Mouse (Mus musculus) E14TG2a.4 (cell line): ENCODE results near the gene Smarce1.

ENCODE experiments used
- CTCF ChIP-seq: conservative IDR thresholded peaks from 2 replicates; pipeline ENCODE4 v1.5.1; 2014; ENCODE audit warnings: low read length
- NANOG ChIP-seq: IDR thresholded peaks from 2 replicates; pipeline ENCODE4 v1.6.1; 2014; ENCODE audit warnings: borderline replicate concordance, low read length, mixed read lengths
- POU5F1 ChIP-seq: IDR thresholded peaks from 2 replicates; pipeline ENCODE4 v1.6.1; 2014; ENCODE audit warnings: low read length, borderline replicate concordance

GRCm38 (mm10) chr11:99252671-99253070 is 21.9 kb upstream of the Smarce1 start:
- TF ChIP-seq CTCF, result no peak
- TF ChIP-seq POU5F1, result no peak
- no peak for TF ChIP-seq NANOG
